Mouse (Mus musculus): Measurements from ENCODE around the gene Smarce1.
"Not testable (repeated sequence)": the region's sequence is repeated elsewhere in the genome, so short reads cannot be mapped to it uniquely, and the experiment has no call there.

The Smarce1 gene

DNA sequence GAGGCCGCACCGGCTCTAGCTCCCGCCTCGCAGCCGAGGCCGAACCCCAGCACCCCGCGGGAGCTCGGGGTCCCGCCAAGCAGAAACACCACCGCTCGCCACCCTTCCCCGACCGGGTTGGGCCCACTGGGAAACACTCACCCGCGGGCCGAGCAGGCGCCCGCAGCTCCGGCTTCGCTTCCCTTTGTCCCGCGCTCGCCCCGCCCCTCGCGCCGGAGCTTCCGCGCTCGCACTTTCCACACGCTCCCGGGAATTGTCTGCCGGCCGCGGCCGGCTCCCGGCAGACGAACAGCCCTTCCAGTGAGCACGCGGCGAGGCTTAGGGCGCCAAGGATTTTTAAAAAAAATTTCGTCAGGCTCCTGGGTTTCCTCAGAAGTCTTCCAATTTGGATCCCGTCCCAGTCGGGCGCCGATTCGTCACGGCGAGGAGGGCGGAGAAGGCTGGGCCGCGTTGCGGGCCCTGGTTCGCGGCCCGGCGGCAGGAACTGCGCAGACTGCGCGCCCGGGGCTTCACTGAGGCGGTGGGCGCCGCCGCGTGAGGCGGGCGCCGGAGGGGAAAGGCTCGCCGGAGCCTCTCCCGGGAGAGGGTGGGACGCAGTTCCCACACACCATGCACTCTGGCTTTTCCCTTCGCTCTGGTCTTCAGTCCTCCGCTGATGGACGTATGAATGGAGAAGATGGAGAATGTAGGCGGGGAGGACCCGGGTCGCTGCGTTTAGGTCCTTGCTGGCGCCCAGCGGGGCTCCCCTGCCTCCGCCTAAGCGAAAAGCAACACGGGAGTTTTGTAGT, at the start of gene Smarce1:
Smarce1 (minus strand) TSS at position 757 of the 788 bp plus-strand sequence.
- DNase-seq (ENCODE audit: low read depth, low spot score), result peak; percentile 82

DNA sequence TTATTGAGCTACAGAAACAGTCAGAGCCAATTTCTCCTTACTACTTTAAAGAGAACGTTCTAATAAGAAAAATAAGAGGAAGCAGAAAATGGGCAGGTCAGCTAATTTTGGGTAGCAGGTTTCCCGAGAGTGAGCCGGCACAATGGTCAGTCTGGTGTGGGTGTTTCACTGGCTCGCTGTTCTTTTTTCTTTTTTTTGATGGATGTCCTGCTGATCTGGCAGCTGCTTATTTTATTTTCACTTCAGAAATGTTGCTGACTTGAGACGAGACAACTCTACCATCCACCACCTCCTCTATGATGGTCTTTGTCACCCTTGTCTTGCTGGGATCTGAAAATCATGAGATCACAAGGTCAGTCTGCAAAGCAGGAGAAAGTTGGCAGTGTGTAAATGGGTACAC, 49.2 kb upstream of the Smarce1 start:
- no peak for DNase-seq (ENCODE audit: low read depth, low spot score)

DNA sequence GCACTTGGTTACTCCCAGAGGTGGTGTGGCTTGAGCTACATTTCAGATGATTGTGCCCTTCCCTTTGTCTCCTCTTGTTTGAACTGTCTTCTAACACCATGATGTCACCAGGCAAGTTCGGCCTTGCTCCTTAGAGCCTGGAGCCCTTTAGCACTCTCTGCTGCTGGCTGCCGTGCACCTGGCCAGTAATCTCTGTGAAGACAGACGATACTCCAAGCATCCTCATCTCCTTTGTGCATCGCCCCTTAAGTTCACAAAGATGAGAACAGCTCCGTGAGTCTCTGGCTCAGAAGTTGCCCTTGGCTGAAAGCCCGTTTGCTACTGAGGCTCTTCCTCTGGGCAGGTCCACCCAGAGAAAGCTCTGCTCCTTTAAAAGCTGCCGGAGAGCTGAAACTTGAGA, 46.0 kb upstream of the Smarce1 start:
- DNase-seq (ENCODE audit: low read depth, low spot score), result no peak

DNA sequence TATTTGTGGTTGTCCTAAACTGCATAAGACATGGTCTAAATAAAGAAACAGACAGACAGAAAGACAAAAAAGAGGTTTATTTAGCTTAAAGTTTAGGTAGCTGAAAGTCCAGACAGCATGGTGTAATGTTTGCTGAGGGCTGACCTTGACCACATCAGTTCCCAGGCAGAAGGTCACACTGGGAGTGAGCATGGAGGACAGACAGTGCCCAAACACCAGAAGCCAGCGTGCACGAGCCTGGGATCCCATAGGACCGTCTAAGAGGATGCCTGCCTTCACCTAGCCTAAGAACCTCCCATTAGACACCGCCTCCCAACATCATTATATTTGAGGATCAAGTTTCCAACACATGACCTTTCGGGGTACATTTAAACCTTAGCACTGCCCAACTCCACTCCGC, 44.8 kb upstream of the Smarce1 start:
- no peak for DNase-seq (ENCODE audit: low read depth, low spot score)

DNA sequence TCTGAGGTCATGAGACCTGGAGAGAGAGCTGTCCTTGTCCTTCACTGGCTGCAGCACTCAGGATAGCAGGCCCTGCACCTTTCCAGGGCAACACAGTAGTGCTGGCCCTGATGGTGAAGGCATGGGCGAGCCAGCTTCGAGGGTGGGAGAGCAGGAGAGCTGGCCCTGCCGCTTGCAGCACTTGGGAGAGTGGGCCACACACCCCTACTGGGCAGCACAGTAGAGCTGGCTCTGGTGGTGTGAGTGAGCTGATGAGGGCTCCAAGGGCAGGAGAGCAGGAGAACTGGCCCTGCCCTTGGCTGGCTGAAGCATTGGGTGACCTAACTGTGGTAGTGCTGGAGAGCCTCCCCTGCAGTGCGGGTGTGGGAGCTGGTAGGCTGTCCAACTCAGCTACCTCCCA, 41.9 kb upstream of the Smarce1 start:
- DNase-seq (ENCODE audit: low read depth, low spot score), result no peak

DNA sequence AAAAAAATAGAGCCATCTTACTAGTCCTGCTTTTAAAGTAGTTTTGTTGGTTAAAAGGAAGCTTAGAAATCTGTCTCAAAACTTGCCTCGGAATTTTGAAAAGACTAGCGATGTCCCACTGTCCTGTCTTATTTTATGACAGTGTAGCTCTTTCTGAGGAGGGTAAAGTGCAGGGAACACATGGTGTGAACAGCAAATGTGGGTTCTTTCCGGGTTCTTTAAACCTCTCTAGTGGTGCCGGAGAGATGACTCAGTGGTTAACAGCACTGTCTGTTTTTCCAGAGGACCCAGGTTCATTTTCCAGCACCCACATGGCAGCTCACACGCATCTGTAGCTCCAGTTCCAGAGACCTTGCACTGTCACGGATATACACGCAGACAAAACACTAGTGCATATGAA, 38.4 kb upstream of the Smarce1 start:
- no peak for DNase-seq (ENCODE audit: low read depth, low spot score)

DNA sequence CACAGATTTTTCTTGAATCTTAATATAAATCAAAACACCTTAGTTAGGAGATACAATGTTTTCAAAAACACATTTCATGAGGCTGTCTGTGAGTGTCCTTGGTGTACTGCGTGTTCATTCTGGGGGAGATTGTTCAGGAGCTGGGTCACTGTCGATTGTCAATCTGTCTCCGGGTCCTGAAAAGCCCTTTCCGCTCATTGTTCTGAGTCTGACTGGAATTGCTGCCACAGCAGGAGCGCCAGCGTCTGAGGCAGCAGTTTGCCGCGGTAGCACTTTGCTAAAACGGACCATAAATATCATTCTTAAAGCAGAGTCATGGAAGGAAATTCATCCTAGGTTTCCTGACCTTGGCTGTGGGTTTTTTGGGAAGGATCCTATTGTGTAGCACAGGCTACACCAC, 35.0 kb upstream of the Smarce1 start:
- peak; percentile 25 for DNase-seq (ENCODE audit: low read depth, low spot score)

DNA sequence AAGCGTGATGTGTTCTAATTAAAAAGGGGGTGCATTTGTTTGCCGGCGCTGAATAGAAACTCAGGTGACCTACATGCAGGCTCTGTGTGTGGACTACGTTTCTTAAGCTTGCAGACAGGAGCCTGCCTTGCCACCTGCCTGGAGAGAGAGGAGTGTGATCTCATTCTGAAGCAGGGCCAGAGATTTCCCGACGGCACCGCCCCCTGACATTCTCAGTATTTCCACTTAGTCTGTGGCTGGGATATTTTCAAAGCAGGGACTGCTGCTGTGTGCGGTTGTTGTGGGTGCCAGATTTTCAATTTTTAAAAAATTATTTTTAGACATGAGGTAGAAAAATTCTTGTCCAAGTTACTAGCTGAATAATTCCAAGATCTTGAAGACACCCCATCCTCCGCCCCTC, 34.4 kb upstream of the Smarce1 start:
- DNase-seq (ENCODE audit: low read depth, low spot score), result no peak

DNA sequence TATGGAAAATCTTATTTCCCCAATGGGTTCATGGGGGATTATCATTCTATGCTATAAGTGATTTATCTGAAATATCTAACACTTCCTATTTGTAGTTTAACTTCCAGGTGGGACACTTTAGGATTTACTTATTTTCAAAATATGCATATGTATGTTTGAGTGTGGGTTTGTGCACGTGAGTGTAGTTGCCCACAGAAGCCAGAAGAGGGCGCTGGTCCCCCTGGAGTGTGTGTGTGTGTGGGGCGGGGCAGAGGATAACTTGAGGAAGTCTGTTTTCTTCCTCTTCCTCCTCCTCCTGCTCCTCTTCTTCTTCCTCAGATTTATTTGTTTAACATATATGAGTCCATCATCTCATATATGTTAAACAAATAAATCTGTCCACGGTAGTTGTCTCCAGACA, 25.4 kb upstream of the Smarce1 start:
- no peak for DNase-seq (ENCODE audit: low read depth, low spot score)

DNA sequence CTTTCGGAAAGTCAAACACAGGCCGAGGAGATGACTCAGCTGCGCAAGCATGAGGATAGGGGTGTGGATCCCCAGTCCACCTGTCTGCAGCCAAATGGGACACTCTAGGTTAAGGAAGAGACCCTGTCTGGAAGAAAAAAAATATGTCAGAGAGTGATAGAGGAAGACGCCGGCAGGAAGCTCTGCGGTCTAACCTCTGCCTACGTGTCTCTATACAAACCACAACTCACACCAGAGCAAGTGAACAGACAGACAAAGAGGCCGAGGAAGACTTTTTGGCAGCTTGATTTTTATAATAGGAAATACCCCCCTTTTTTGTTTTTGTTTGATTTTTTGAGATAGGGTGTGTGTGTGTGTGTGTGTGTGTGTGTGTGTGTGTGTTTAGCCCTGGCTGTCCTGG, 24.5 kb upstream of the Smarce1 start:
- DNase-seq (ENCODE audit: low read depth, low spot score), result no peak

DNA sequence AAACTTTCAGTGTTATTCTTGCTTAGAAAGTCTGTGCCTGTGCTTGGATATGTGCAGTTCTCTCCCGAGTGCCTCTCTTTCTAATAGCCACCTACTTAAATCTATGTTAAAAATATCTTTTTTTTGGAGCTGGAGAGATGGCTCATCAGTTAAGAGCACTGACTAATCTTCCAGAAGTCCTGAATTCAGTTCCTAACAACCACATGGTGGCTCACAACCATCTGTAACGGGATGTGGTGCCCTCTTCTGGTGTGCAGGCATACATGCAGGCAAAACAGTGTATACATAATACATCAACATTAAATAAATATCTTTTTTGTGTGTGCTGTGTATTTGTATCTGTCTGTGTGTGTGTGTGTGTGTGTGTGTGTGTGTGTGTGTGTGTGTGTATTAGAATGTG, 23.1 kb upstream of the Smarce1 start:
- no peak for DNase-seq (ENCODE audit: low read depth, low spot score)

DNA sequence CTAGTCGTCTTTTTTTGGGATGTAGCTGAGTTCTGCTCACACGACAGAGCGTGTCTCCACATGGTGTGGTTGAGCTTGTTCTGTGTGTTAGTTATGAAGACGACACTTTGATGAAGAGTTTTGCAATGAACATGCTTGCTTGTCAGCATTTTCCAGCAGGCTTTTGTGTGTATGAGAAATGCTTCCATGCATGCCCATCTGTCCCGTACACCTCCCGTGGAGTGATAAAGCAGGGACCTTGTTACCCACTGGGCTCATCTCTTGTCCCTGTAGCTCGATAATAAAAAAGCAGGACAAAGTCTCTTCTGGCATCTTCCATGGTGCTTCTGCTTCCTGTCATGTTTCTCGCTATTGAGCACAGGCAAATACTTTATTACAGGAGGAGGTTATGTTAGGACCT, 21.9 kb upstream of the Smarce1 start:
- no peak for DNase-seq (ENCODE audit: low read depth, low spot score)

DNA sequence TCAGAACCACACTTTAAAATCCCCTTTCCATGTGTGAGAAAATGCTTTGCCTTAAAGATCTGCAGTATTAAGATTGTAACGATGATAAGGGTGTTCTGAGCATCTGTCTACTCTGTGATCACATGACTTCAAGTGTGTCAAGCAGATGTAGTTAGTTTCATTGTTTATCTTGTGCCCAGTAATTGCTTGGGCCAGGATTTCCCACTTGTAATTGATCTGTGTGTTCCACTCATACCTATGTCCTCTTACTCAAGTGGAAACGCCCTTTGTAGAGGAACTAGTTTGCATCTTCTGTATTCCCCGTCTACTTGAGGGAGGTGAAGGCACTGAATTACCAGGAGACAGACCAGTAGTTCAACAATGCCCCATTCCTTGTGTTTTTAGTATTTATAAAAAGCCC, 19.8 kb upstream of the Smarce1 start:
- no peak for DNase-seq (ENCODE audit: low read depth, low spot score)

DNA sequence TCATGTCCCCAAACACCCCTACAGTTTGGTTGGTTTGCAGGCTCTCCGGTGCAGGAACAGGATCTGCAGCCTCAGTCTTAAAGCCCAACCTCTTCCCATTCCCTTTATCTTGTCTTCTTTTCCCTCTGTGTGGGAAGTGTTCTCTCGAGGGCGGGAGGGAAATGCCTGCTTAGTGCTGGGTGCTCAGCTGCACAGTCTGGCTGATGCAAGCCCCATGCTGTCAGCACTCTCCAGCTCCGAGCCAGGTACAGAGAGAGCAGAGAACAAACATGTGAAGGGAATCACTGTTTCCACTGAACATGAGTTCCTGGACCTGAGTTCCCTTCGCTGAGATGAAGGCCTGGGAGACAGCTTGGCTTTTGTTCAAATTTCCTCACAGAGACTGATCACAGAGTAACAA, 19.4 kb upstream of the Smarce1 start:
- no peak for DNase-seq (ENCODE audit: low read depth, low spot score)

DNA sequence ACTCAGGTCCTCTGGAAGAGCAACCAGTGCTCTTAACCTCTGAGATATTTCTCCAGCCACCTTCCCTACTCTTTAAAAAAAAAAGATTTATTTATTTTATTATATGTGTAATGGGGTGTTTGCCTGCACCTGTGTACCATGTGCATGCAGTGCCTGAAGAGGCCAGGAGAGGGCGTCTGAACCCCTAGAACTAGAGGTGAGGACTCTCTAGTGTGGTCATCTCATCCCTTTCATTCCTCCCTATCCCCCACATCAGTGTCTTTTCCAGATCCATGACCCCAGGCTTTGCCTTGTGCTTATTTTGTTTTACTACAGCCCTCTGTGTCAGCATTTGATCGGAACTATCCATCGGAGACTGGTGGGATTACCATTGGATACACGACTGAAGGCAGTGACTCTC, 18.3 kb upstream of the Smarce1 start:
- DNase-seq (ENCODE audit: low read depth, low spot score), result no peak

DNA sequence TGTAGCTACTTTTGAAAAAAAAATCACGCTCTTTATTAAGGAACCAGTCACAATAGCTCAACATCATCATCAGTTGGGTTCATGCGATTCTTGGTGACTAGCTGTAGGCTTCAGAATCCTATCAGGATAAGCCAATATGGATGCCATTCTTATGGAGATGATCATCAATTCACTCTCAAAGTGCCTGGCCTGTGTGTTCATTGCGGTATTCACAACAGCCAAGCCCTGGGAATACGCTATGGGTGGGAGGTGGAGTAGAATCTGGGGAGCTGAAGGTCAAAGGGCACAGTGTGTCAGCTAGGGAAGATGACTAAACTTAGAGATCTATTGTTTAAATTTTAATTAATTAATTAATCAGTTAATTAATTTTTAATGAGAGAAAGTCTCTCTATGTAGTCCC, 17.1 kb upstream of the Smarce1 start:
- no peak for DNase-seq (ENCODE audit: low read depth, low spot score)

DNA sequence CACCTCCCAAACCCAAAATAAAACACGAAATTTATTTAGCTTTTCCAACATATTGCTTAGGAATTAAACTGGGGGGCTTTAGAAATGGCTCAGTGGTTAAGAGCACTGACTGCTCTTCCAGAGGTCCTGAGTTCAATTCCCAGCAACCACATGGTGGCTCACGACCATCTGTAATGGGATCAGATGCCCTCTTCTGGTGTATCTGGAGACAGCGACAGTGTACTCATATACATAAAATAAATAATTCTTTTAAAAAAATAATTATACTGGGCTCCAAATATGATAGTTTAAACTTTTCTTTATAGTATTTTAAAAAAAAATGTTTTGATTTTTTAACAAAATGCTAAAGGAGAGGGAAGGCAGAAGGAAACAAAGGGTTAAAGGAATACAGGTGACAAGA, 13.7 kb upstream of the Smarce1 start:
- not testable (repeated sequence) for DNase-seq (ENCODE audit: low read depth, low spot score)

DNA sequence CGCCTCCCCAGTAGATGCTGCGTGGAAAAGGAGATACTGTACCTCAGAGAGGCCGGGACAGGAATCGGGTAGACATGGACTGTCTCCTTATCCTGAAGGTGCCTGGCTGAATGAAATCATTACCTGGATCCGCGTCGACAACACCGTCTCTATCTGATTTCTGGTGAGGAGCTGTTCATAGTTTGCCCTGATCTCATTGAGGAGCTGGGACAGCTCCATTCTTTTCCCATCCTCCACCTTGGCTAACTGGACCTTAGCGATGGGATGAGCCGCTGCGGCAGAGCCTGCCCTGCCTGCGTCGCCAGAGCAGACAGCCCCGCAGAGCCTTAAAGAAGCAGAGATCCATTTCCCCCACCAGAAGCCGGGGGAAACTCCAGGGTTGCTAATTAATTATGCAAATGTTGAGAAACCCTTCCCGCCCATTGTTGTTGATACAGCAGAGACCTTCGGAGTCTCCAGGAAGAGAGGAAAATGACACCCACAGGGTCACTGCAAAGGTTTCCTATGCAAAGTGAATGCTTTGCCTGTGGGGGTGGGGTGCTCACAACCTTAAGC, 13.1 kb upstream of the Smarce1 start, which contains the start of gene Krt222:
Krt222 (minus strand) TSS at position 266 of the 555 bp plus-strand sequence.
- no peak for DNase-seq (ENCODE audit: low read depth, low spot score)

DNA sequence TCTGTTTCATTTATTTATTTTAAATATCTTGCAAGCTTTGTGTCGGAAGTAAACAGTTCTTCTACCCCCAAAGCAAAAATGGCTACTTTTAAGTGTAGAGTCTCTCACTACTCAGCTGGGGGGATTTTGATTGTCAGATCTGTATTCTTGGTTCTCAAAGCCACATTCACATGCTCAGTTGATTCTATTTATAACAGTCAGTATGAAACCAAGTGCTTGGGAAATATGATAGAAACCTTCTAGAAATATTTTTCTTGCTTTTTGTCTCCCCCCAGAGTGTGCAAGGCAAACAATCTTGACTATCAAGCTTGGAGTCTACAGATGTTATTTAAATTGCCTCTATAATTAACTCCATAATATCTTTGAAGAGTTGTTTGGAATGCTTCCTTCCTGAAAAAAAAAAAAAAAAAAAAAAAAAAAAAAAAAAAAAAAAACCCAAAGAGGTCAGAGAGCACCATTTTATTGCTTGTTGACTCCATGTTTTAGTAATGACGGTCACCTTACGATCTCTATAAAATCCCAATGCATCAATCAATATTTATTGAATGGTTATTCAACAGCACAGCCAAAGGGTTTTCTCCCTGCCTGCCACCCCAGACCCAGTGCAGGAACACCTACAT, 12.5 kb upstream of the Smarce1 start:
- no peak for DNase-seq (ENCODE audit: low read depth, low spot score)

DNA sequence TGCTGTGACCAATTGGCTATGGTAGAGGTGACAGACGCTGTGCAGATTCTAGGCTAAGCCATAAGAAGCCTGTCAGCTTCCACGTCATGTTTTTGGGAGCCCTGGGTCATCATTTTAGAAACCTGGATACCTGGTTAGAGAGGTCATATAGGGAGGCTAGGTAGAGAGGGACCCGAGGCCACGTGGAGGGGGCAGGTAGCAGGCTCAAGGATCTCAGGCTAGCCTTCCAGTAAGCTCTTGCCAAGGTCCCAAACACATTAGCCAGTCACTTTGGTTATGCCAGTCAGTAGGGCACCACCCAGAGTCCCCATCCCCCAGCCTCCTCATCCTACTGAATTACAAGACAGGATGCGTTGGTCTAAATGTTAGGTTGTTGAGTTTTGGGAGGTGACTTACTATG, 11.2 kb upstream of the Smarce1 start:
- no peak for DNase-seq (ENCODE audit: low read depth, low spot score)

DNA sequence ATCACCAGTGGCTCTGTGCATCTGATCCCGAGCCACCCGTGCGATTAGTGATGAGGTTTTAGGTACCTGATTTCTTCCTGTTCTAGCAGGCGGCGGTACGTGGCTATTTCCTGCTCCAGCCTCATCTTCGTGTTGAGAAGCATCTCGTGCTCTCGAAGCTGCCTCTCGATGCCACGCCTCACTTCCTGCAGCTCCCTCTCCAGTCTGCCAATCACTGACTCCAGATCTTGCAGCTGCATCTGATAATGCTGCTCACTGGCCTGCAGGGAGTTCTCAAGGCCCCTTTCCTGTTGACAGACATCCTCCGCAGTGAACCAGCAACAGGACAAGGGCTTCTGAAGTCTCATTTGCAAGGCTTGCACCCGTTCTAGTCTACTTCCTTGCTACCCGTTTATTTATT, 7.7 kb upstream of the Smarce1 start:
- no peak for DNase-seq (ENCODE audit: low read depth, low spot score)

DNA sequence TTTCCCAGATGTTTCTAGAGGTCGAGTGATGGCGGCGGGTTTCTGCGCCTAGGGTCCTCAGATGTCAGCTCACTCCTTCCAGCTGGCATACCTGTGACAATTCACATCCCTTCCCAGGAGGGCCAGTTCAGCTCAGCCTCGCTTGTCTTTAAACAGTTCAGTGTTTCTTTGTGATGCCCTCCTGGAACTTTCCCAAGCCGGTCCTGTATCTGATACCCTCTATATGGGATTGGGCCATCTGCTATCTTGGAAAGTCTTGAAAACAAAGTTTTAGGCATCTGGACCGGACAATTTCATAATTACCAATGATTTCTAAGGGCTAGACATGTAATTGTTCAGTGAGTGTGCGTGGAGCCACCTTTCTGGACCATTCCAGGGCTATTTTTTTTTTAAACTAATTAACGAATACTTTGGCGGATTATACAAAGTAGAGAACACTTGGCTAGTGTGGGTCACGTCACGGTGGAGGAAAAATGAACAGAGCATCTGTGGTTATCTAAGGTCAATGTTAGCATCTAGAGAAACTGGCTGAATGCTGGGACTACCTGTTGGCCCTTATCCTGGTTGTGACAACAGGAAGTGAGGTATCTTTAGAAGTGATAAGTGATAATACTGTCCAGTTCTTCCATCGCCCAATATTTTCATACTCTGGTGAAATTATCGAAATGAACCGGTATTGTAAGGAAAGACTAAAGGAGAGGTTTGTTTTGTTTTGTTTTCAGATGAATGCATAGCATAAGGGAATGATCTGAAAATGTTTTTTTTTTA, 416 bp upstream of the Smarce1 start:
- no peak for DNase-seq (ENCODE audit: low read depth, low spot score)

All from mesoderm, embryonic 11.5 days (tissue).